Mouse (Mus musculus): ENCODE data around the gene Foxred1.

Gene Foxred1

GRCm38 (mm10) chr9:35192983-35193542 lies 17.8 kb downstream of the Foxred1 start:
- no peak for DNase-seq (ENCODE audit: low spot score)

DNA sequence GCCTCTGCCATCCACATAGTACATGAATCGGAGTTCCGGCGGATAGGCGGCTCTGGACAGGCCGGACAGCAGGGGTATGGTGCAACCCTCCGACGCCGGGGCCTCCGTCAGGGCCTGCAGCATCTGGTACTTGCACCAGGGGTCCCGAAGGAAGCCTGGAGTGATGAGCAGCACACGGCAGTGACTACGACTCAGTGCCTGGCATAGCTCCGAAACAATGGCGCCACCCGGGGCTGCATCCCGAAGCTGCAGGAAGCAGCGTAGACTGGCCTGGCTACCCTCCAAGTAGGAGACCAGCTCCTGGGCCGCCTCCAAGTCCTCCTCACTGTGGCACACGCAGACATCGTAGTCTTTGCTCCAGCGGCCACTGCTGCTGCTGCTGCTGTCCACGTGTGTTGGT lies 22.2 kb downstream of the Foxred1 start:
- peak; percentile 67 for DNase-seq (ENCODE audit: low spot score)

DNA sequence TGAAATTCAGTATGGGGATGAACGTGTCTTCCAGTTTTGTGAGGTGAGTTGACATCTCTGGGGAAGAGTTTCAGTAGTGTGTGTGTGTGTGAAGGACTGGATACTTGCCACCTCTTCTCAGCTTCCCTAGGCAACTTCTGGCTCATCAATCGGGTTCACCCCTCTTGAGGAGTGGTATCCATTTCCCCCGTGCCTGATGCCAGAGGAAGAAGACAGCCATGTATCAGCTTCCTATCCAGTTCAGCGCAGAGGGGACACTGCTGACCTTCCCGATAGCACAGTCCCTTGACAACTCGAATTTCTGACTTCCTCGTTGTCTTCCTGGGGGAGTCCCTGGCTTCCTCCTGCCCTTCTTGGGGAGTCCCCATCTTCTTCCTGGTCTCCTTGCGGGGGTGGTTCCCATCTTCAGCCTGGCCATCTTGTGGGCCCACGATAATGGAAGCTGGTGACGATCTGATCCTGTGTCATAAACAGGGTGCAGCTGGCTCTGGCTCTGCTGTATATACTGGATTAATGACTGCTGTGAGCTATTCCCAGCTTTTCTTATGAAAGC lies 23.4 kb downstream of the Foxred1 start:
- DNase-seq (ENCODE audit: low spot score), result no peak

DNA sequence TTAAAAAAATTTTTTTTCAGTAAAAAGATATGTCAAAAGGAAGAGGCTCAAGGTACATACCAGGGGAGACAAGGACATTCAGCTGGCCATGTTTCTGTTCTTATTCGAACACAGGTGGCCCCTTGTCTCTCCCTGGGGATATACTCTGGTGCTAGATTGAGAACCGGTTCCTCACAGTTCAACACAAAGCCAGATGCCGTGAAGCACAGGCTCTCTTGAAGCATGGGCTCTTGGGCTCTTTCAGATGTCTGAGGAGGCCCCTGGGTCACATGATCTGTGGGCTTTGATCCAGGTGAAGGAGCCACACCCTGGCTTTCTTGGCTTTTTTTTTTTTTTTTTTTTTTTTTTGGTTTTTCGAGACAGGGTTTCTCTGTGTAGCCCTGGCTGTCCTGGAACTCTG lies 24.4 kb downstream of the Foxred1 start:
- DNase-seq (ENCODE audit: low spot score), result no peak

GRCm38 (mm10) chr9:35183359-35183758 lies 27.5 kb downstream of the Foxred1 start:
- DNase-seq (ENCODE audit: low spot score), result no peak

DNA sequence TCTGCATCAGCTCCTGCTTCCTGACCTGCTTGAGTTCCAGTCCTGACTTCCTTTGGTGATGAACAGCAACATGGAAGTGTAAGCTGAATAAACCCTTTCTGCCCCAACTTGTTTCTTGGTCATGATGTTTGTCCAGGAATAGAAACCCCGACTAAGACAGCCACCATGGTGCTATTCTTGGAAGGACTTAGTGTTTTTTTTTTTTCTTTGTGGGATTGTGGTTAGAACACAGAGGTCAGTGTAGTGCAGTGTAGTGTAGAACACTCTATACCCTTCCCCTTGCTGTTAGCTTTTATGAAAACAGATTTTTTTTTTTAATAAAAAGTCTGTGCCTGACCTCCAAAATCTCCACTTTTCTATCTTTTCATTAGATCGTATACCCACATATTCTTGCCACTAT lies 28.0 kb downstream of the Foxred1 start:
- DNase-seq (ENCODE audit: low spot score), result no peak

GRCm38 (mm10) chr9:35176124-35176659 lies 34.7 kb downstream of the Foxred1 start:
- DNase-seq (ENCODE audit: low spot score), result no peak

- peak; percentile 96 for DNase-seq (ENCODE audit: low spot score)
Measured at GRCm38 (mm10) chr9:35175251-35176123, 35.4 kb downstream of the Foxred1 start, which contains the start of gene Dcps. TSS of gene Dcps (minus strand) at chr9:35176061.

- no peak for DNase-seq (ENCODE audit: low spot score)
Measured at GRCm38 (mm10) chr9:35173331-35173730, 37.5 kb downstream of the Foxred1 start.

DNA sequence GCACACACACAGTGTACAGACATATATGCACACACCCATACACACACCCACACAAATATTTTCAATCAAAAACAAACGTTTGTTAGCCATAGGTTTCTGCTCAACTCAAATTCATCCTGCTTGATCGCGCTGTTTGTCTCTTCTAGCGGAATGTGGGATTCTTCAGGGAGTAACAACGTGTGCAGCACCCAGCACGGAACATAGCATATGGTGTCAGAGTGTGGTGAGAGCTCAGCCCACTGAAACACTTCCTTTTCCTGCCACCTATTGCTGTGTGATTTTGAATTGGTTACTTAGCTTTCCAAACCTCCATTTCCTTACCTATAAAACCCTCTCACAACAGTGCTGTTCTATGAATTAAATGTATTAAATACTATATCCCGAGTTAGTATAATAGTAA lies 40.8 kb downstream of the Foxred1 start:
- no peak for DNase-seq (ENCODE audit: low spot score)

GRCm38 (mm10) chr9:35166798-35167635 lies 43.8 kb downstream of the Foxred1 start:
- no peak for DNase-seq (ENCODE audit: low spot score)

- no peak for DNase-seq (ENCODE audit: low spot score)
Measured at GRCm38 (mm10) chr9:35166144-35166797, 44.6 kb downstream of the Foxred1 start.

DNA sequence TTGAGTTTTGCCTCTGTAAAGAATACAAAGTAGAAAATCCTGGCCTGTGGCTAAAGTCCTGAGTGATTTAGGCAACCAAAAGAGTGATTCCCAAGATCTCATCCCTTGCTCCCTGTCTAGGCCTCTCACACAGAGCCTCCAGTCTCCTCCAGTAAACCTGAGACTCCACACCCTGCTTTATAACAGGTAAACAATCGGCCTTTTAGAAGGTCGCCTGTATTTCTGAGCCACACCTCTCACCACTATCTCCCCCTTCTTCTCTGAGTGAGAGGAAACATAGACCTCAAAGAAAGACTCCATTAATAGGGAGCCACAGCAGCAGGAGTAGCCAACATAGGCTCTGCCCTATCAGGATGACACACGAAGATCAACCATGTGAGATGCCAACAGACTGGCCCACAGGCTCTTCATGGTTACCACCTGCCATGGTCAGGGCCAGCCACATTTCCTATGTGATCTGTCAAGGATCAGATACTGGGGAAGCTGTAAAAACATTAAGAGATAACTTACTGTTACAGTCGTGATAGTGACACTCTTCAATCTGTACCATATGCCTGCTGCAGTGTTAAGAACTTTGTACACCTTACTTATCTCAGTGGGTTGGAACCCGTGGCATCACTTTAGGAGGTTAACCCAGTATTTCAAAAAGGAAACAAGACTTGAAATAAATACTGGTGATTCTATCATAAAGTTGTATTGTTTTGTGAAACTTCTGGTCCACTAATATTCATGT lies 46.5 kb downstream of the Foxred1 start:
- no peak for DNase-seq (ENCODE audit: low spot score)

DNA sequence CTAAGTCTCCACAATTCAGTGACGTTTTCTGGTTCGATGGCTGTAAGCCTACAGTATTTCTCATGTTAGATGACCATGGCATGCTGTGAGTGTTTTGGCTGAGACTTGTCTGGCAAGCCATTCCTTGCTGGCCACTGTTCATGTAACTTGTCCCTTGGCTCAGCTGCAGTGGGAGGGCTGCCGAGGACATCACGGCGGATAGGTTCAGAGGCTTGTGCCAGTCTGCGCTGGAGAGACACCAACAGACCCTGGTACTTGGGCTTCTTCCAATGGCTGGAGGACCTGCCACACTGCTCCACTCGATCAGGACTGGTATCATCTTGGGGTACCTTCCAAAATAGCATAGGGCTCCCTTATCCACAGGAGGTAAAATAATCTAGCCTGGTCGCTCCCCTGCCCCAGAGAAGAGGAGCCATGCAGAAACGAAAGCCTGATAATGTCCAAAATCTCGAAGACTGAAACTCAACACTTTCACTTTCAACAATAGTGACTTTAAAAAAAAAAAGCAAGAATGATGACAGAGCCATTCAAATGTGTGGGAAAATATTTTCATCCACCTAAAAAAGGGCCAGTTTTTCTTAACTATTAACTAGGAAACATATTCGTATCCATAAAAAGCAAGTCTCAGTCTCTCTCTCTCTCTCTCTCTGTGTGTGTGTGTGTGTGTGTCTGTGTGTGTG lies 47.7 kb downstream of the Foxred1 start:
- DNase-seq (ENCODE audit: low spot score), result no peak

DNA sequence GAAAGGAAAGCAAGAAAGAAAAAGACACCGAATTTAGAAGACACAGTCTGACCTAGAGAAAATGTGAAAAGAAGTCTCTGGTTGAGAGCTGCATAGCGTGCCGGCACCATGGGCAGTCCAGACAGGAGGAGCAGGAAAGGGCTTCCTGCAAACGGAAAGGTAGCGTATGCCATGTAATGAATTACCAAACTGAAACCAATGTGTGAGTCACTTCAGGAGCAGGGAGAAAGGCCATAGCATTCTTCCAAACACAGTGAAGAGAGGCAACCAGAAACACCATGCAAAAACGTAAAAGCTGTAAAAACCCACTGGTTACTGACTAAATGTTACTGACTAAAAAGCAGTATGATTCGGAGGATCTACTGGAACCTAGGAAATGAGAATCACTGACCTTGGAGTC lies 49.1 kb downstream of the Foxred1 start:
- no peak for DNase-seq (ENCODE audit: low spot score)

DNA sequence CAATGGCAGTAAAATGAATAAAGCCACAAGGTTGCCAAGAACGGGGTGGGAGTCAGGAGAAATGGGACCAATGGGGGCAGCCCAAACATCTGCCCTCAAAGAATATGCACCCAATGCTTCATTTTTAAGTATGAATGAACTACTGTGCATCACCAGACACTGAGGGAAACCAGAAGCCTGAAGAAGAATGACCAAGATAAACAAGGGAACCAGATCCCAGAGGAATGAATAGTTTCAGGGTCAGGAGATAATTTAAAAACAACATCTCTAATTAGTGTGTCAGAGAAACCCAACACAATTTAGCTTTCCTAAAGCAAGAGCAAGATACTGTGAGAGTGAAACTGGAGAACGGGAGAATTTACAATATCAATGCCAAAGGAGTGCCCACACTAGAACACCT lies 50.2 kb downstream of the Foxred1 start:
- no peak for DNase-seq (ENCODE audit: low spot score)

DNA sequence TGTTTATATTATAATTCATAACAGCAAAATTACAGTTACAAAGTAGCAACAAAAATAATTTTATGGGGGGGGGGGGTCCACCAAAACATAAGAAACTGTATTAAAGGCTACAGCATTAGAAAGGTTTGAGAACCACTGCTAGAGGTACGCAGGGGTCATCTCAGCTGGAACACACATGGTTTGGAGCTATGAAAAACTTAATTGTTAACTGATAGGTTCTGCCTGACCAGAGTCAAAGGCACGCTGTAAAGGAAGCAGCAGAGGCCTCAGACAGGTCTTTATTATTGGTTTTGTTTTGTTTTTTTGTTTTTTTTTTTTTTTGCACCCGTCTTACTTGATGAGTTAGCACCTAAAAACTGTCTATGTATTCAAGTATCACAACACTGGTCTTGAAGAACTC lies 52.4 kb downstream of the Foxred1 start:
- DNase-seq (ENCODE audit: low spot score), result no peak

DNA sequence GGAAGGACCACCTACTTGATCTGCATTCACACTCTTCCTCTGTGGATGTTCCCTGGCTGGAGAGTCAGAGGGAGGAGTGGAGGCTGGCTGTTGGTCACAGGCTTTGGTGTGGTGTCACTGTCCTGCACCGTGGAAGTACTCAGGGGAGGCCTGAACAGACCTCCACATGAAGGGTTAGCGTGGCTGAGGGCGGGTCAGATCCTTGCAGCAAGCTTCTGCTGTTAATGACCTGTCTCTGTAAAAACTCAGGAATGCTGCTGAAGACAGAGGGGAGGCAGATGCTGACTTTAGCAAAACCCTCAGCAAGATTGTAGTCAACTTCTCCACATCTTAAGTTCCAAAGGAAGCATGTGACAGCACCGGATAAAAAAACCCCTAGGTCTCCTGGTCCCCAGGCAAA lies 54.0 kb downstream of the Foxred1 start:
- DNase-seq (ENCODE audit: low spot score), result no peak

GRCm38 (mm10) chr9:35156002-35156710 lies 54.7 kb downstream of the Foxred1 start:
- DNase-seq (ENCODE audit: low spot score), result peak; percentile 35

Data from layer of hippocampus, adult 11-12 months (tissue).